Mouse (Mus musculus) kidney, embryonic 14.5 days (tissue): ENCODE data around the gene Dnajb5. TPM values are rescaled to one million over a fixed set of nuclear protein-coding genes. Genes with fewer than 3 reads are reported as not detected.

Experiments used
- ATAC-seq: fragments of 200-750 bp; cut with Nextera tagmentation; 2 replicates; pipeline ENCODE4 v1.8.0; 2017; ENCODE audit warnings: moderate number of reproducible peaks, mild to moderate bottlenecking, moderate TSS enrichment, moderate library complexity; ENCODE audit not compliant: low FRiP score, low TSS enrichment
- H3K27ac ChIP-seq: fragments of 300-500 bp; sonication (generic); 2 replicates; pipeline ENCODE4 v1.5.1; 2014; ENCODE audit warnings: low read depth, mild to moderate bottlenecking, low read length, moderate library complexity, mixed read lengths
- H3K27me3 ChIP-seq: fragments of 300-500 bp; sonication (generic); 2 replicates; pipeline ENCODE4 v1.6.1; 2014; ENCODE audit warnings: mild to moderate bottlenecking, low read length; ENCODE audit not compliant: control insufficient read depth, insufficient read depth
- H3K36me3 ChIP-seq: fragments of 300-500 bp; sonication (generic); 2 replicates; pipeline ENCODE4 v1.6.1; 2014; ENCODE audit warnings: low read length, mixed read lengths; ENCODE audit not compliant: control insufficient read depth, insufficient read depth
- H3K4me1 ChIP-seq: fragments of 300-500 bp; sonication (generic); 2 replicates; pipeline ENCODE4 v1.6.1; 2014; ENCODE audit warnings: low read length, mixed read lengths; ENCODE audit not compliant: control insufficient read depth, insufficient read depth
- H3K4me2 ChIP-seq: fragments of 300-500 bp; sonication (generic); replicated peaks from 2 replicates; pipeline ENCODE4 v1.6.1; 2014; ENCODE audit warnings: low read depth, mild to moderate bottlenecking, low read length
- H3K4me3 ChIP-seq: fragments of 300-500 bp; sonication (generic); 2 replicates; pipeline ENCODE4 v1.5.1; 2014; ENCODE audit warnings: mild to moderate bottlenecking, low read length
- H3K9ac ChIP-seq: fragments of 300-500 bp; sonication (generic); 2 replicates; pipeline ENCODE4 v1.6.1; 2014; ENCODE audit warnings: low read depth, mild to moderate bottlenecking, low read length, moderate library complexity
- H3K9me3 ChIP-seq: fragments of 300-500 bp; sonication (generic); 2 replicates; pipeline ENCODE4 v1.6.1; 2016; ENCODE audit warnings: low read length; ENCODE audit not compliant: control insufficient read depth
- WGBS: fragments of 180-500 bp; shearing (Covaris S2); extraction: QIAGEN DNeasy Blood & Tissue Kit; methylation state at CpG from one replicate; pipeline ENCODE4 v1.1.7; 2014; 5-methylcytosine and 5-hydroxymethylcytosine counted together
- polyA plus RNA-seq: library from polyadenylated mRNA; unstranded; fragments of >200 nt; fragmentation: Nextera tagmentation; extraction: Ambion mirVana; gene quantifications from 2 replicates; pipeline ENCODE4 v1.2.1, GENCODE M21; 2014

The Dnajb5 gene
- 5.1 and 6.8 TPM in 2 replicates for polyA plus RNA-seq

GRCm38 (mm10) chr4:42949676-42950051, at the start of gene Dnajb5:
Gene Dnajb5, plus strand, starts transcription at chr4:42949814.
- WGBS: 1% methylated on average over 34 of the region's 39 CpGs
- ATAC-seq: peak; percentile 95

DNA sequence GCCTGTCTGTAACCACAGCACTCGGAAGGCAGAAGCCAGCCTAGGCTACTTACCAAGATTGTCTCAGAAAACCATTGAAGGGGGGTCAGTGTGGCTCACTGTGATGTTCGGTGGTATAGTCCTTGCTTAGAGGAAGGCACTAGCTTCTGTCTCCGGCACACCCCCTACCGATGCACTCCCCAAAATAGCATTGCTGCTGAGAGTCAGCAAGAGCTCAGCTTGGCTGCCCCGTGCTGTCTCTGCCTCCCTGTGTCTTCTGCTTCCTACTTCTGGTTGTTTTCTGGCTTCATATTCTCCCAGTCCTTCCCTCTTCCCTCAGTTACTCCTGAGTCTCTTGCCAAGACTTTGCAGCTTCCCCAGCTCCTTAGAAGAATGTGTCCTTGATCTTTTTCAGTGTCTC, 48.7 kb upstream of the Dnajb5 start:
- H3K4me1 ChIP-seq: no peaks in the 10 kb centered on the region
- no peak for ATAC-seq
- no peak overlapping the region for H3K4me3 ChIP-seq
- WGBS: 69% methylated on average over 5 of the region's 5 CpGs
- H3K9me3 ChIP-seq: no peaks in the 10 kb centered on the region
- H3K27ac ChIP-seq: no peak overlapping the region
- no peaks in the 10 kb centered on the region for H3K36me3 ChIP-seq
- H3K27me3 ChIP-seq: no peaks in the 10 kb centered on the region
- H3K4me2 ChIP-seq: no peak overlapping the region
- no peak overlapping the region for H3K9ac ChIP-seq

More at GRCm38 (mm10) chr4:42949676-42950051, at the start of gene Dnajb5:
- Histone ChIP-seq H3K27me3 (no peaks in the 10 kb centered on the region; the same call in 1 of the 2 replicates), H3K27ac (peak within 1 kb of the TSS; percentile 73; the same call in 1 of the 2 replicates), H3K4me3 (peak within 1 kb of the TSS; percentile 88), H3K9me3 (no peaks in the 10 kb centered on the region), H3K4me1 (peaks cover 17% of the 10 kb centered on the region; the same call in 1 of the 2 replicates), H3K9ac (peak within 1 kb of the TSS; percentile 78), H3K36me3 (no peaks in the 10 kb centered on the region), H3K4me2 (peak within 1 kb of the TSS; percentile 74)

- no peak overlapping the region for H3K4me3 ChIP-seq
- H3K36me3 ChIP-seq: no peaks in the 10 kb centered on the region
- no peak overlapping the region for H3K9ac ChIP-seq
- no peak for ATAC-seq
- H3K4me2 ChIP-seq: no peak overlapping the region
- WGBS: 58% methylated on average over 9 of the region's 9 CpGs
- H3K4me1 ChIP-seq: no peaks in the 10 kb centered on the region
- H3K27ac ChIP-seq: no peak overlapping the region
- H3K27me3 ChIP-seq: no peaks in the 10 kb centered on the region
- no peaks in the 10 kb centered on the region for H3K9me3 ChIP-seq
Measured at GRCm38 (mm10) chr4:42902174-42902573, 47.4 kb upstream of the Dnajb5 start.

DNA sequence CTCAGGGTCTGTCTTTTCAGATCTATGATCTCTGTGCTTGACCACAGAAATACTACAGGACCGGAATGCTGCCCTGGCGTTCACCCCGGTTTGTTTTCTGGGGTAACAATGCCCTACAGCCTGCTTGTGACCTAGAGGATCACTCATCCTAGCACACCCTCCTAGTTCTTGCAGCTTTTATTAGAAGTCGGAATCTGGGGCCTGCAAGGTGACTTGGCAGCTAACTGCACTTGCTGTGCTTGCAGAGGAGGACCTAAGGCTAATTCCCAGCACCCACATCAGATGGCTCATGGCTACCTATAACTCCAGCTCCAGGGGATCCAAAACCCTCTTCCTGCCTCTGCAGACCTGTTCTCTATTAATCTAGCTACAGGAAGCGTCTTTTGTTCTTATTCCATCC, 46.9 kb upstream of the Dnajb5 start:
- ATAC-seq: no peak
- Histone ChIP-seq H3K4me1 (no peaks in the 10 kb centered on the region), H3K4me2 (no peak overlapping the region), H3K4me3 (no peak overlapping the region), H3K36me3 (no peaks in the 10 kb centered on the region), H3K27me3 (no peaks in the 10 kb centered on the region), H3K27ac (no peak overlapping the region), H3K9ac (no peak overlapping the region), H3K9me3 (no peaks in the 10 kb centered on the region)
- 81% methylated on average over 5 of the region's 5 CpGs for WGBS

GRCm38 (mm10) chr4:42903942-42904341, 45.7 kb upstream of the Dnajb5 start:
- H3K27me3 ChIP-seq: no peaks in the 10 kb centered on the region
- ATAC-seq: no peak
- WGBS: 68% methylated on average over 1 of the region's 1 CpGs

DNA sequence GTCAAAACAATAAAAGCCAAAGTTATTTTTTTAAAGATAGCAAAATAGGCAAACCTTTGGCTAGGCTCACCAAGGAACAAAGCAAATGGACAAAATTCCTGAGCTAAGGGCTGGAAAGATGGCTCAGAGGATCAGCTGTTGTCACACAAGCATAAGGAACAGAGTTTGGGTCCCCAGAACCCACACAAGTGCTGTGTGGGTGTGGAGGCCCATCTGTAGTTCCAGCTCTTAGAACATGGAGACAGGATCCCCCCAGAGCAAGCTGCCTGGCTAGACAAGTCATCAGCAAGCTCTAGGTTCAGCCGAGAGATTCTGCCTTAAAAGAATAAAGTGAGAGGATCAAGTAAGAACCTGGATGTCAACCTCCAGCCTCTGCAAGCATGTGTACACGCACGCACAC, 45.1 kb upstream of the Dnajb5 start:
- no peaks in the 10 kb centered on the region for H3K4me1 ChIP-seq
- no peak overlapping the region for H3K4me3 ChIP-seq
- H3K27me3 ChIP-seq: no peaks in the 10 kb centered on the region
- no peak for ATAC-seq
- no peaks in the 10 kb centered on the region for H3K36me3 ChIP-seq
- no peak overlapping the region for H3K9ac ChIP-seq
- H3K4me2 ChIP-seq: no peak overlapping the region
- no peaks in the 10 kb centered on the region for H3K9me3 ChIP-seq
- 95% methylated on average over 3 of the region's 3 CpGs for WGBS
- no peak overlapping the region for H3K27ac ChIP-seq

More at GRCm38 (mm10) chr4:42903942-42904341, 45.7 kb upstream of the Dnajb5 start:
- H3K36me3 ChIP-seq: no peaks in the 10 kb centered on the region
- no peak overlapping the region for H3K4me3 ChIP-seq
- H3K9ac ChIP-seq: no peak overlapping the region
- no peaks in the 10 kb centered on the region for H3K9me3 ChIP-seq
- no peak overlapping the region for H3K4me2 ChIP-seq
- no peak overlapping the region for H3K27ac ChIP-seq
- H3K4me1 ChIP-seq: no peaks in the 10 kb centered on the region

- no peak for ATAC-seq
- H3K27me3 ChIP-seq: no peaks in the 10 kb centered on the region
- 83% methylated on average over 6 of the region's 6 CpGs for WGBS
Measured at GRCm38 (mm10) chr4:42904966-42905365, 44.6 kb upstream of the Dnajb5 start.

DNA sequence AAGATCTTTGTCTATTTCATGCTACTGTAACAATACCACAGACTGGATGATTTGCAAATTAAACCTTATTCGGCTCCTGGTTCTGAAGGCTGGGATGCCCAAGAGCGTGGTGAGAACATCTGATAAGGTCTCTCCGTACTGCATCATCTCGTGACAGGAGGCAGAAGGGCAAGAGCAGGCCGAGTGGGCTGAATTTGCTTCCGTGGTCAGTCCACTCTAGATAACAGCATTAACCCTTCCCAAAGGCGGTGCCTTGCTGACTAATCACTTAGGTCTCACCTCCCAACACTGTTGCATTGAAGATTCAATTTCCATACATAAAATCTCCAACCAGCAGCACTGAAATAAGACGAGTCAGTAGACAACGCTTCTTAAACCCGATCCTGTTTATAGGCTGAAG, 36.2 kb upstream of the Dnajb5 start:
- no peaks in the 10 kb centered on the region for H3K9me3 ChIP-seq
- ATAC-seq: no peak
- 45% methylated on average over 10 of the region's 10 CpGs for WGBS
- H3K9ac ChIP-seq: no peak overlapping the region
- H3K27me3 ChIP-seq: peaks cover 43% of the 10 kb centered on the region
- H3K4me3 ChIP-seq: no peak overlapping the region
- H3K4me1 ChIP-seq: no peaks in the 10 kb centered on the region
- H3K36me3 ChIP-seq: no peaks in the 10 kb centered on the region
- no peak overlapping the region for H3K4me2 ChIP-seq
- no peak overlapping the region for H3K27ac ChIP-seq

More at GRCm38 (mm10) chr4:42904966-42905365, 44.6 kb upstream of the Dnajb5 start:
- Histone ChIP-seq H3K36me3 (no peaks in the 10 kb centered on the region), H3K4me1 (no peaks in the 10 kb centered on the region), H3K9me3 (no peaks in the 10 kb centered on the region), H3K9ac (no peak overlapping the region), H3K4me2 (no peak overlapping the region), H3K4me3 (no peak overlapping the region), H3K27ac (no peak overlapping the region)

DNA sequence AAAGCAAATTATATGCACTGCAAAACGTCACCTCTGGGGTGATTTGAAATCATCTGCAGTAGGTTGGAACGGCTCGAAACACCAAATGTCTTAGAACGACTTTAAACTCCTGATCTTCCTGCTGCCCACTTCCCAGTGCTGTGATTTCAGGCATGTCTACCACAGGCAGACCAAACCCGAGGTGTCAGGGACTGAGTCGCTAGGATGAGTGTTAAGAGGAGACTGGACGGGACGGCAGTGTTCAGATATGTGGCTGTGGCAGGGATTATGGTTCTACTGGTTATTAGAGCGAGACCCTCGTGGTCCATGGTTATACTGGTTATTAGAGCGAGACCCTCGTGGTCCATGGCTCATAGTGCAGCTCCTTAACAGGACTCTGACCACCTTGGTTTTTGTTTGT, 34.3 kb upstream of the Dnajb5 start:
- no peak overlapping the region for H3K27ac ChIP-seq
- no peak overlapping the region for H3K9ac ChIP-seq
- no peak overlapping the region for H3K4me3 ChIP-seq
- H3K4me1 ChIP-seq: no peaks in the 10 kb centered on the region
- WGBS: 71% methylated on average over 12 of the region's 12 CpGs
- ATAC-seq: no peak
- no peaks in the 10 kb centered on the region for H3K36me3 ChIP-seq
- H3K9me3 ChIP-seq: no peaks in the 10 kb centered on the region
- no peak overlapping the region for H3K4me2 ChIP-seq
- peaks cover 51% of the 10 kb centered on the region for H3K27me3 ChIP-seq
